Mouse (Mus musculus) forebrain, embryonic 11.5 days (tissue): ENCODE results near the gene Cdkal1. TPM values are rescaled to one million over a fixed set of nuclear protein-coding genes. Genes with fewer than 3 reads are reported as not detected.

ENCODE experiments used
- ATAC-seq: fragments of 200-750 bp; cut with Nextera tagmentation; replicated peaks from 2 replicates; pipeline ENCODE4 v1.8.0; 2017; ENCODE audit warnings: moderate TSS enrichment; ENCODE audit not compliant: low FRiP score
- DNase-seq: peaks from one replicate; pipeline ENCODE4 v3.0.0-alpha.2; 2017; ENCODE audit warnings: low spot score
- H3K27ac ChIP-seq: fragments of 300-500 bp; sonication (generic); 2 replicates; pipeline ENCODE4 v1.5.1; 2014; ENCODE audit warnings: low read depth, low read length
- H3K27me3 ChIP-seq: fragments of 300-500 bp; sonication (generic); 2 replicates; pipeline ENCODE4 v1.6.1; 2014; ENCODE audit warnings: mild to moderate bottlenecking, low read length, mixed read lengths; ENCODE audit not compliant: control insufficient read depth, insufficient read depth
- H3K36me3 ChIP-seq: fragments of 300-500 bp; sonication (generic); 2 replicates; pipeline ENCODE4 v1.6.1; 2014; ENCODE audit warnings: mild to moderate bottlenecking, low read length, moderate library complexity, mixed read lengths; ENCODE audit not compliant: control insufficient read depth, insufficient read depth
- H3K4me1 ChIP-seq: fragments of 300-500 bp; sonication (generic); replicated peaks from 2 replicates; pipeline ENCODE4 v1.6.1; 2014; ENCODE audit warnings: low read length, mixed read lengths; ENCODE audit not compliant: control insufficient read depth, insufficient read depth
- H3K4me2 ChIP-seq: fragments of 300-500 bp; sonication (generic); 2 replicates; pipeline ENCODE4 v1.6.1; 2014; ENCODE audit warnings: low read depth, mild to moderate bottlenecking, low read length, moderate library complexity, mixed read lengths; ENCODE audit not compliant: severe bottlenecking
- H3K4me3 ChIP-seq: fragments of 300-500 bp; sonication (generic); 2 replicates; pipeline ENCODE4 v1.5.1; 2014; ENCODE audit warnings: low read depth, low read length
- H3K9ac ChIP-seq: fragments of 300-500 bp; sonication (generic); 2 replicates; pipeline ENCODE4 v1.6.1; 2014; ENCODE audit warnings: low read length
- H3K9me3 ChIP-seq: fragments of 300-500 bp; sonication (generic); 2 replicates; pipeline ENCODE4 v1.6.1; 2016; ENCODE audit warnings: low read length, mixed read lengths; ENCODE audit not compliant: control insufficient read depth
- WGBS: fragments of 180-500 bp; shearing (Covaris S2); extraction: QIAGEN DNeasy Blood & Tissue Kit; methylation state at CpG from one replicate; pipeline ENCODE4 v1.1.7; 2014; 5-methylcytosine and 5-hydroxymethylcytosine counted together
- polyA plus RNA-seq: library from polyadenylated mRNA; unstranded; fragments of >200 nt; fragmentation: Nextera tagmentation; extraction: Ambion mirVana; gene quantifications from 2 replicates; pipeline ENCODE4 v1.2.1, GENCODE M21; 2014

The Cdkal1 gene
- polyA plus RNA-seq, 1 experiment from 2014 or later, result 38.9 TPM

- DNase-seq, result no peak
- Histone ChIP-seq H3K27me3 (no peaks in the 10 kb centered on the region), H3K27ac (no peak overlapping the region), H3K36me3 (no peaks in the 10 kb centered on the region), H3K4me3 (no peak overlapping the region), H3K4me1 (no peaks in the 10 kb centered on the region), H3K9ac (no peak overlapping the region), H3K4me2 (no peak overlapping the region), H3K9me3 (no peaks in the 10 kb centered on the region)
- ATAC-seq, result no peak
Measured at GRCm38 (mm10) chr13:29734496-29734895, 121.0 kb downstream of the Cdkal1 start.

GRCm38 (mm10) chr13:29726154-29726825 is 129.2 kb downstream of the Cdkal1 start:
- no peaks in the 10 kb centered on the region for H3K36me3 ChIP-seq
- no peak for ATAC-seq
- DNase-seq, result no peak
- no peak overlapping the region for H3K4me3 ChIP-seq
- H3K4me2 ChIP-seq, result no peak overlapping the region
- H3K9ac ChIP-seq, result no peak overlapping the region
- 93% methylated on average over 5 of the region's 5 CpGs for WGBS
- no peak overlapping the region for H3K27ac ChIP-seq
- no peaks in the 10 kb centered on the region for H3K27me3 ChIP-seq
- no peaks in the 10 kb centered on the region for H3K9me3 ChIP-seq
- no peaks in the 10 kb centered on the region for H3K4me1 ChIP-seq

DNA sequence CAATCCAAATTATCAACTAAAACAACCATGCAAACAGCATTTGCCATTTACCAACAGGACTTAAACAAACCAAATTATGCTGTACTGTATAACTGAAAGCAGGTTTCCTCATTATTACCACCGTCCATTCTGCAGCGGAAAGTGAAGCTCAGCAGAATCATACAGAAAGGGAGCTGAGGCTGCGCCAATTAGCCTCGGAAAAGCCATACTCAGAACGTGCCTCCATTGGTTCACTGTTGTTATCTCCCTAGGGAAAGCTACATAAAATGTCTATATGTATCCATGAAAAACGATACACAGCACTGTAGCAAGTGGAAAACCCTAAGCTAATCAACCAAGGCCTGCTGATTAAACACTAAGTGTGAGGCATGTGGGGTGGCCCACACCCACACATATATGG is 130.6 kb downstream of the Cdkal1 start:
- Histone ChIP-seq H3K36me3 (no peaks in the 10 kb centered on the region), H3K4me3 (no peak overlapping the region), H3K4me2 (no peak overlapping the region), H3K9me3 (no peaks in the 10 kb centered on the region), H3K9ac (no peak overlapping the region), H3K27me3 (no peaks in the 10 kb centered on the region), H3K27ac (no peak overlapping the region), H3K4me1 (no peaks in the 10 kb centered on the region)
- no peak for DNase-seq
- whole genome bisulfite sequencing, result 77% methylated on average over 6 of the region's 6 CpGs
- no peak for ATAC-seq

GRCm38 (mm10) chr13:29723150-29723549 is 132.3 kb downstream of the Cdkal1 start:
- no peaks in the 10 kb centered on the region for H3K4me1 ChIP-seq
- H3K27me3 ChIP-seq, result no peaks in the 10 kb centered on the region
- ATAC-seq, result no peak
- no peak overlapping the region for H3K9ac ChIP-seq
- H3K27ac ChIP-seq, result no peak overlapping the region
- no peak overlapping the region for H3K4me3 ChIP-seq
- H3K9me3 ChIP-seq, result no peaks in the 10 kb centered on the region
- no peaks in the 10 kb centered on the region for H3K36me3 ChIP-seq
- WGBS, result 88% methylated on average over 1 of the region's 1 CpGs
- no peak overlapping the region for H3K4me2 ChIP-seq
- DNase-seq, result no peak

- no peak overlapping the region for H3K4me3 ChIP-seq
- no peaks in the 10 kb centered on the region for H3K27me3 ChIP-seq
- H3K4me2 ChIP-seq, result no peak overlapping the region
- no peaks in the 10 kb centered on the region for H3K9me3 ChIP-seq
- H3K36me3 ChIP-seq, result no peaks in the 10 kb centered on the region
- ATAC-seq (no peak), DNase-seq (no peak)
- H3K4me1 ChIP-seq, result no peaks in the 10 kb centered on the region
- no peak overlapping the region for H3K27ac ChIP-seq
- 92% methylated on average over 5 of the region's 5 CpGs for WGBS
- no peak overlapping the region for H3K9ac ChIP-seq
Measured at GRCm38 (mm10) chr13:29721206-29721605, 134.3 kb downstream of the Cdkal1 start.

DNA sequence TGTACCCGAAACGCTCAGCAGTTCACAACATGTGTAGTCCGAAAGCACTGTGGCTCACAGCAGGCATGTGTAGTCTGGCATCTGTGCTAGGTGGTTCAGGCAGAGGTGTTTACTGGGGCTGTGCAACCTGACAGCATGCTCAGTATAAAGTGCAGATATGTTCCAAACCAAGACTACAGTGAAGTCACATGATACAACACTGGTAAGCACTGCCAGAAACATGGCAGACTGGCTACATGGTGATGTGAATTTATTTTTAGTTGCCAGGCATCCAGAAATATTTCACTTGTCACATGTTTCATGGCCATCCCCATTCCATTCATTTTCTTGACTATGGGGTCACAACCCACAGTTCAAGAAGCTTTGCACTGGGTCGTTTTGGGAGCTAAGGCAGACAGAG is 138.9 kb downstream of the Cdkal1 start:
- Histone ChIP-seq H3K9ac (no peak overlapping the region), H3K4me2 (no peak overlapping the region), H3K9me3 (no peaks in the 10 kb centered on the region), H3K36me3 (no peaks in the 10 kb centered on the region), H3K4me3 (no peak overlapping the region), H3K27me3 (no peaks in the 10 kb centered on the region), H3K4me1 (no peaks in the 10 kb centered on the region), H3K27ac (no peak overlapping the region)
- 84% methylated on average over 4 of the region's 4 CpGs for WGBS
- ATAC-seq (no peak), DNase-seq (no peak)

- WGBS, result 48% methylated on average over 3 of the region's 3 CpGs
- Histone ChIP-seq H3K27ac (no peak overlapping the region), H3K9ac (no peak overlapping the region)
Measured at GRCm38 (mm10) chr13:29715241-29715841, 140.1 kb downstream of the Cdkal1 start.

GRCm38 (mm10) chr13:29707620-29708019 is 147.9 kb downstream of the Cdkal1 start:
- Histone ChIP-seq H3K27ac (no peak overlapping the region), H3K4me1 (no peaks in the 10 kb centered on the region), H3K36me3 (no peaks in the 10 kb centered on the region), H3K4me3 (no peak overlapping the region), H3K4me2 (no peak overlapping the region), H3K27me3 (no peaks in the 10 kb centered on the region), H3K9me3 (no peaks in the 10 kb centered on the region), H3K9ac (no peak overlapping the region)
- WGBS, result 85% methylated on average over 3 of the region's 3 CpGs
- ATAC-seq (no peak), DNase-seq (no peak)

More at GRCm38 (mm10) chr13:29715241-29715841, 140.1 kb downstream of the Cdkal1 start:
- Histone ChIP-seq H3K9me3 (no peaks in the 10 kb centered on the region), H3K36me3 (no peaks in the 10 kb centered on the region), H3K4me2 (no peak overlapping the region), H3K27me3 (no peaks in the 10 kb centered on the region), H3K4me1 (no peaks in the 10 kb centered on the region), H3K4me3 (no peak overlapping the region)
- DNase-seq (no peak), ATAC-seq (no peak)

GRCm38 (mm10) chr13:29701400-29701799 is 154.1 kb downstream of the Cdkal1 start:
- H3K4me3 ChIP-seq, result no peak overlapping the region
- H3K9ac ChIP-seq, result no peak overlapping the region
- 81% methylated on average over 1 of the region's 1 CpGs for WGBS
- ATAC-seq (no peak), DNase-seq (no peak)
- no peaks in the 10 kb centered on the region for H3K36me3 ChIP-seq
- no peak overlapping the region for H3K27ac ChIP-seq
- H3K4me1 ChIP-seq, result no peaks in the 10 kb centered on the region
- H3K9me3 ChIP-seq, result no peaks in the 10 kb centered on the region
- no peak overlapping the region for H3K4me2 ChIP-seq
- no peaks in the 10 kb centered on the region for H3K27me3 ChIP-seq
